Mouse (Mus musculus) forebrain, embryonic 11.5 days (tissue): ENCODE measurements around the gene Cpne4. TPM values are rescaled to one million over a fixed set of nuclear protein-coding genes. Genes with fewer than 3 reads are reported as not detected.

Experiments used
- ATAC-seq: fragments of 200-750 bp; cut with Nextera tagmentation; replicated peaks from 2 replicates; pipeline ENCODE4 v1.8.0; 2017; ENCODE audit warnings: moderate TSS enrichment; ENCODE audit not compliant: low FRiP score
- DNase-seq: peaks from one replicate; pipeline ENCODE4 v3.0.0-alpha.2; 2017; ENCODE audit warnings: low spot score
- H3K27ac ChIP-seq: fragments of 300-500 bp; sonication (generic); 2 replicates; pipeline ENCODE4 v1.5.1; 2014; ENCODE audit warnings: low read depth, low read length
- H3K27me3 ChIP-seq: fragments of 300-500 bp; sonication (generic); 2 replicates; pipeline ENCODE4 v1.6.1; 2014; ENCODE audit warnings: mild to moderate bottlenecking, low read length, mixed read lengths; ENCODE audit not compliant: control insufficient read depth, insufficient read depth
- H3K36me3 ChIP-seq: fragments of 300-500 bp; sonication (generic); 2 replicates; pipeline ENCODE4 v1.6.1; 2014; ENCODE audit warnings: mild to moderate bottlenecking, low read length, moderate library complexity, mixed read lengths; ENCODE audit not compliant: control insufficient read depth, insufficient read depth
- H3K4me1 ChIP-seq: fragments of 300-500 bp; sonication (generic); replicated peaks from 2 replicates; pipeline ENCODE4 v1.6.1; 2014; ENCODE audit warnings: low read length, mixed read lengths; ENCODE audit not compliant: control insufficient read depth, insufficient read depth
- H3K4me2 ChIP-seq: fragments of 300-500 bp; sonication (generic); 2 replicates; pipeline ENCODE4 v1.6.1; 2014; ENCODE audit warnings: low read depth, mild to moderate bottlenecking, low read length, moderate library complexity, mixed read lengths; ENCODE audit not compliant: severe bottlenecking
- H3K4me3 ChIP-seq: fragments of 300-500 bp; sonication (generic); 2 replicates; pipeline ENCODE4 v1.5.1; 2014; ENCODE audit warnings: low read depth, low read length
- H3K9ac ChIP-seq: fragments of 300-500 bp; sonication (generic); 2 replicates; pipeline ENCODE4 v1.6.1; 2014; ENCODE audit warnings: low read length
- H3K9me3 ChIP-seq: fragments of 300-500 bp; sonication (generic); 2 replicates; pipeline ENCODE4 v1.6.1; 2016; ENCODE audit warnings: low read length, mixed read lengths; ENCODE audit not compliant: control insufficient read depth
- WGBS: fragments of 180-500 bp; shearing (Covaris S2); extraction: QIAGEN DNeasy Blood & Tissue Kit; methylation state at CpG from one replicate; pipeline ENCODE4 v1.1.7; 2014; 5-methylcytosine and 5-hydroxymethylcytosine counted together
- polyA plus RNA-seq: library from polyadenylated mRNA; unstranded; fragments of >200 nt; fragmentation: Nextera tagmentation; extraction: Ambion mirVana; gene quantifications from 2 replicates; pipeline ENCODE4 v1.2.1, GENCODE M21; 2014

Cpne4 gene
- polyA plus RNA-seq, 1 experiment from 2014 or later: 0.25 TPM

- Histone ChIP-seq H3K27me3 (no peaks in the 10 kb centered on the region), H3K27ac (no peak overlapping the region), H3K4me2 (no peak overlapping the region), H3K9ac (no peak overlapping the region), H3K9me3 (no peaks in the 10 kb centered on the region), H3K4me1 (no peaks in the 10 kb centered on the region), H3K4me3 (no peak overlapping the region), H3K36me3 (no peaks in the 10 kb centered on the region)
- no peak for ATAC-seq
- 91% methylated on average over 4 of the region's 4 CpGs for WGBS
- no peak for DNase-seq
Measured at GRCm38 (mm10) chr9:104872586-104872985, 325.5 kb downstream of the Cpne4 start.

GRCm38 (mm10) chr9:104874157-104874556, 327.1 kb downstream of the Cpne4 start:
- Histone ChIP-seq H3K9me3 (no peaks in the 10 kb centered on the region), H3K27ac (no peak overlapping the region), H3K4me2 (no peak overlapping the region), H3K4me3 (no peak overlapping the region), H3K27me3 (no peaks in the 10 kb centered on the region), H3K4me1 (no peaks in the 10 kb centered on the region), H3K36me3 (no peaks in the 10 kb centered on the region), H3K9ac (no peak overlapping the region)
- DNase-seq (no peak), ATAC-seq (no peak)
- WGBS: 82% methylated on average over 3 of the region's 3 CpGs

- ATAC-seq: no peak
- Histone ChIP-seq H3K4me1 (no peaks in the 10 kb centered on the region), H3K9ac (no peak overlapping the region), H3K27me3 (no peaks in the 10 kb centered on the region), H3K27ac (no peak overlapping the region), H3K9me3 (no peaks in the 10 kb centered on the region), H3K4me3 (no peak overlapping the region), H3K36me3 (no peaks in the 10 kb centered on the region), H3K4me2 (no peak overlapping the region)
- 73% methylated on average over 3 of the region's 3 CpGs for WGBS
- no peak for DNase-seq
Measured at GRCm38 (mm10) chr9:104877014-104877413, 329.9 kb downstream of the Cpne4 start.

- H3K9me3 ChIP-seq: no peaks in the 10 kb centered on the region
- WGBS: 89% methylated on average over 6 of the region's 6 CpGs
- H3K36me3 ChIP-seq: no peaks in the 10 kb centered on the region
- no peaks in the 10 kb centered on the region for H3K4me1 ChIP-seq
- H3K27ac ChIP-seq: no peak overlapping the region
- H3K4me2 ChIP-seq: no peak overlapping the region
- H3K4me3 ChIP-seq: no peak overlapping the region
- H3K9ac ChIP-seq: no peak overlapping the region
- no peaks in the 10 kb centered on the region for H3K27me3 ChIP-seq
- DNase-seq (no peak), ATAC-seq (no peak)
Measured at GRCm38 (mm10) chr9:104878558-104878957, 331.5 kb downstream of the Cpne4 start.

GRCm38 (mm10) chr9:104890517-104890916, 343.4 kb downstream of the Cpne4 start:
- ATAC-seq (no peak), DNase-seq (no peak)
- no peaks in the 10 kb centered on the region for H3K4me1 ChIP-seq
- H3K36me3 ChIP-seq: no peaks in the 10 kb centered on the region
- H3K27ac ChIP-seq: no peak overlapping the region
- H3K9ac ChIP-seq: no peak overlapping the region
- no peaks in the 10 kb centered on the region for H3K9me3 ChIP-seq
- H3K4me2 ChIP-seq: no peak overlapping the region
- 90% methylated on average over 3 of the region's 3 CpGs for whole genome bisulfite sequencing
- no peaks in the 10 kb centered on the region for H3K27me3 ChIP-seq
- no peak overlapping the region for H3K4me3 ChIP-seq

GRCm38 (mm10) chr9:104895360-104895759, 348.3 kb downstream of the Cpne4 start:
- Histone ChIP-seq H3K4me2 (no peak overlapping the region), H3K36me3 (no peaks in the 10 kb centered on the region), H3K4me3 (no peak overlapping the region), H3K9me3 (no peaks in the 10 kb centered on the region), H3K4me1 (no peaks in the 10 kb centered on the region), H3K27me3 (no peaks in the 10 kb centered on the region), H3K9ac (no peak overlapping the region), H3K27ac (no peak overlapping the region)
- DNase-seq: no peak
- ATAC-seq: no peak
- 80% methylated on average over 4 of the region's 4 CpGs for WGBS

GRCm38 (mm10) chr9:104901118-104901517, 354.0 kb downstream of the Cpne4 start:
- DNase-seq: no peak
- Histone ChIP-seq H3K9ac (no peak overlapping the region), H3K36me3 (no peaks in the 10 kb centered on the region), H3K9me3 (no peaks in the 10 kb centered on the region), H3K4me1 (no peaks in the 10 kb centered on the region; the same call in 1 of the 2 replicates), H3K27me3 (no peaks in the 10 kb centered on the region), H3K27ac (no peak overlapping the region), H3K4me3 (no peak overlapping the region), H3K4me2 (no peak overlapping the region)
- ATAC-seq: 0 out of 2 replicates have a peak, but pooled peaks have one; percentile 27
- 27% methylated on average over 6 of the region's 6 CpGs for WGBS

GRCm38 (mm10) chr9:104901827-104902226, 354.7 kb downstream of the Cpne4 start:
- H3K36me3 ChIP-seq: no peaks in the 10 kb centered on the region
- no peaks in the 10 kb centered on the region for H3K27me3 ChIP-seq
- no peak overlapping the region for H3K9ac ChIP-seq
- H3K9me3 ChIP-seq: no peaks in the 10 kb centered on the region
- DNase-seq (no peak), ATAC-seq (no peak)
- no peak overlapping the region for H3K4me3 ChIP-seq
- H3K4me1 ChIP-seq: no peaks in the 10 kb centered on the region; the same call in 1 of the 2 replicates
- H3K27ac ChIP-seq: no peak overlapping the region
- WGBS: 66% methylated on average over 2 of the region's 2 CpGs
- no peak overlapping the region for H3K4me2 ChIP-seq

- Histone ChIP-seq H3K27ac (no peak overlapping the region), H3K4me2 (no peak overlapping the region), H3K27me3 (no peaks in the 10 kb centered on the region), H3K4me1 (no peaks in the 10 kb centered on the region), H3K36me3 (no peaks in the 10 kb centered on the region), H3K4me3 (no peak overlapping the region), H3K9ac (no peak overlapping the region), H3K9me3 (no peaks in the 10 kb centered on the region)
- 74% methylated on average over 2 of the region's 2 CpGs for WGBS
- DNase-seq (no peak), ATAC-seq (no peak)
Measured at GRCm38 (mm10) chr9:104912686-104913085, 365.6 kb downstream of the Cpne4 start.
